Mouse (Mus musculus): ENCODE data around the gene Nsun2. TPM values are rescaled to one million over a fixed set of nuclear protein-coding genes. Genes with fewer than 3 reads are reported as not detected.
A peak's percentile ranks its signal among the peaks of the same experiment; 100 is the strongest.

Nsun2 gene
- polyA plus RNA-seq, 1 experiment from 2014 or later, result 73.5 TPM

- Histone ChIP-seq H3K36me3 (ENCODE audit: control insufficient read depth, insufficient read depth, low read length) (no peaks in the 10 kb centered on the region), H3K4me2 (ENCODE audit: low read depth, low read length) (no peak overlapping the region), H3K9me3 (ENCODE audit: control insufficient read depth, low read length) (no peaks in the 10 kb centered on the region), H3K9ac (replicated peaks; ENCODE audit: low read depth, low read length) (no peak overlapping the region), H3K27ac (ENCODE audit: low read depth, low read length) (no peak overlapping the region), H3K27me3 (ENCODE audit: control insufficient read depth, insufficient read depth, low read length) (no peaks in the 10 kb centered on the region), H3K4me3 (ENCODE audit: low read depth, low read length) (no peak overlapping the region), H3K4me1 (ENCODE audit: control insufficient read depth, insufficient read depth, low read length) (0 out of 2 replicates have a peak, but pooled peaks cover 3% of the 10 kb centered on the region)
- ATAC-seq (ENCODE audit: low read depth), result no peak
- 20% methylated on average over 8 of the region's 8 CpGs for WGBS
Measured at GRCm38 (mm10) chr13:69555045-69555444, 21.5 kb downstream of the Nsun2 start.

- Histone ChIP-seq H3K27ac (ENCODE audit: low read depth, low read length) (no peak overlapping the region), H3K4me2 (ENCODE audit: low read depth, low read length) (no peak overlapping the region), H3K9ac (replicated peaks; ENCODE audit: low read depth, low read length) (no peak overlapping the region), H3K9me3 (ENCODE audit: control insufficient read depth, low read length) (no peaks in the 10 kb centered on the region), H3K4me3 (ENCODE audit: low read depth, low read length) (no peak overlapping the region), H3K27me3 (ENCODE audit: control insufficient read depth, insufficient read depth, low read length) (no peaks in the 10 kb centered on the region), H3K36me3 (ENCODE audit: control insufficient read depth, insufficient read depth, low read length) (no peaks in the 10 kb centered on the region), H3K4me1 (ENCODE audit: control insufficient read depth, insufficient read depth, low read length) (0 out of 2 replicates have a peak, but pooled peaks cover 3% of the 10 kb centered on the region)
- no peak for ATAC-seq (ENCODE audit: low read depth)
- WGBS, result 86% methylated on average over 6 of the region's 6 CpGs
Measured at GRCm38 (mm10) chr13:69555957-69556482, 22.5 kb downstream of the Nsun2 start.

GRCm38 (mm10) chr13:69556728-69557127 lies 23.2 kb downstream of the Nsun2 start:
- Histone ChIP-seq H3K36me3 (ENCODE audit: control insufficient read depth, insufficient read depth, low read length) (no peaks in the 10 kb centered on the region), H3K4me1 (ENCODE audit: control insufficient read depth, insufficient read depth, low read length) (0 out of 2 replicates have a peak, but pooled peaks cover 3% of the 10 kb centered on the region), H3K27ac (ENCODE audit: low read depth, low read length) (no peak overlapping the region), H3K9ac (replicated peaks; ENCODE audit: low read depth, low read length) (no peak overlapping the region), H3K9me3 (ENCODE audit: control insufficient read depth, low read length) (no peaks in the 10 kb centered on the region), H3K4me3 (ENCODE audit: low read depth, low read length) (no peak overlapping the region), H3K27me3 (ENCODE audit: control insufficient read depth, insufficient read depth, low read length) (no peaks in the 10 kb centered on the region), H3K4me2 (ENCODE audit: low read depth, low read length) (no peak overlapping the region)
- no peak for ATAC-seq (ENCODE audit: low read depth)

GRCm38 (mm10) chr13:69558098-69558660 lies 24.6 kb downstream of the Nsun2 start:
- Histone ChIP-seq H3K4me1 (ENCODE audit: control insufficient read depth, insufficient read depth, low read length) (0 out of 2 replicates have a peak, but pooled peaks cover 3% of the 10 kb centered on the region), H3K36me3 (ENCODE audit: control insufficient read depth, insufficient read depth, low read length) (no peaks in the 10 kb centered on the region), H3K9ac (replicated peaks; ENCODE audit: low read depth, low read length) (no peak overlapping the region), H3K4me3 (ENCODE audit: low read depth, low read length) (no peak overlapping the region), H3K9me3 (ENCODE audit: control insufficient read depth, low read length) (no peaks in the 10 kb centered on the region), H3K27ac (ENCODE audit: low read depth, low read length) (no peak overlapping the region), H3K4me2 (ENCODE audit: low read depth, low read length) (no peak overlapping the region), H3K27me3 (ENCODE audit: control insufficient read depth, insufficient read depth, low read length) (no peaks in the 10 kb centered on the region)
- 68% methylated on average over 6 of the region's 6 CpGs for WGBS
- 0 out of 2 replicates have a peak, but pooled peaks have one; percentile 28 for ATAC-seq (ENCODE audit: low read depth)

GRCm38 (mm10) chr13:69559291-69559961 lies 25.9 kb downstream of the Nsun2 start:
- 0 out of 2 replicates have a peak, but pooled peaks cover 3% of the 10 kb centered on the region for H3K4me1 ChIP-seq (ENCODE audit: control insufficient read depth, insufficient read depth, low read length)
- ATAC-seq (ENCODE audit: low read depth), result 0 out of 2 replicates have a peak, but pooled peaks have one; percentile 42
- H3K9ac ChIP-seq (replicated peaks; ENCODE audit: low read depth, low read length), result no peak overlapping the region
- WGBS, result 28% methylated on average over 13 of the region's 13 CpGs
- no peaks in the 10 kb centered on the region for H3K9me3 ChIP-seq (ENCODE audit: control insufficient read depth, low read length)
- H3K27me3 ChIP-seq (ENCODE audit: control insufficient read depth, insufficient read depth, low read length), result no peaks in the 10 kb centered on the region
- H3K4me3 ChIP-seq (ENCODE audit: low read depth, low read length), result no peak overlapping the region
- no peak overlapping the region for H3K4me2 ChIP-seq (ENCODE audit: low read depth, low read length)
- H3K27ac ChIP-seq (ENCODE audit: low read depth, low read length), result no peak overlapping the region
- H3K36me3 ChIP-seq (ENCODE audit: control insufficient read depth, insufficient read depth, low read length), result no peaks in the 10 kb centered on the region

- H3K9ac ChIP-seq (replicated peaks; ENCODE audit: low read depth, low read length), result no peak overlapping the region
- H3K4me3 ChIP-seq (ENCODE audit: low read depth, low read length), result no peak overlapping the region
- H3K4me2 ChIP-seq (ENCODE audit: low read depth, low read length), result no peak overlapping the region
- no peak for ATAC-seq (ENCODE audit: low read depth)
- H3K27ac ChIP-seq (ENCODE audit: low read depth, low read length), result no peak overlapping the region
- no peaks in the 10 kb centered on the region for H3K9me3 ChIP-seq (ENCODE audit: control insufficient read depth, low read length)
- no peaks in the 10 kb centered on the region for H3K36me3 ChIP-seq (ENCODE audit: control insufficient read depth, insufficient read depth, low read length)
- no peaks in the 10 kb centered on the region for H3K27me3 ChIP-seq (ENCODE audit: control insufficient read depth, insufficient read depth, low read length)
- 81% methylated on average over 9 of the region's 9 CpGs for WGBS
- H3K4me1 ChIP-seq (ENCODE audit: control insufficient read depth, insufficient read depth, low read length), result no peaks in the 10 kb centered on the region
Measured at GRCm38 (mm10) chr13:69562004-69562403, 28.5 kb downstream of the Nsun2 start.

- WGBS, result 79% methylated on average over 12 of the region's 12 CpGs
- H3K4me1 ChIP-seq (ENCODE audit: control insufficient read depth, insufficient read depth, low read length), result no peaks in the 10 kb centered on the region
Measured at GRCm38 (mm10) chr13:69562654-69563574, 29.4 kb downstream of the Nsun2 start.

GRCm38 (mm10) chr13:69563905-69564304 lies 30.4 kb downstream of the Nsun2 start:
- no peaks in the 10 kb centered on the region for H3K27me3 ChIP-seq (ENCODE audit: control insufficient read depth, insufficient read depth, low read length)
- H3K4me3 ChIP-seq (ENCODE audit: low read depth, low read length), result no peak overlapping the region
- H3K4me2 ChIP-seq (ENCODE audit: low read depth, low read length), result no peak overlapping the region
- WGBS, result 85% methylated on average over 3 of the region's 3 CpGs
- H3K36me3 ChIP-seq (ENCODE audit: control insufficient read depth, insufficient read depth, low read length), result no peaks in the 10 kb centered on the region
- H3K4me1 ChIP-seq (ENCODE audit: control insufficient read depth, insufficient read depth, low read length), result no peaks in the 10 kb centered on the region
- no peak overlapping the region for H3K27ac ChIP-seq (ENCODE audit: low read depth, low read length)
- no peak for ATAC-seq (ENCODE audit: low read depth)
- no peak overlapping the region for H3K9ac ChIP-seq (replicated peaks; ENCODE audit: low read depth, low read length)
- no peaks in the 10 kb centered on the region for H3K9me3 ChIP-seq (ENCODE audit: control insufficient read depth, low read length)

More at GRCm38 (mm10) chr13:69562654-69563574, 29.4 kb downstream of the Nsun2 start:
- no peak overlapping the region for H3K4me3 ChIP-seq (ENCODE audit: low read depth, low read length)
- ATAC-seq (ENCODE audit: low read depth), result no peak
- no peaks in the 10 kb centered on the region for H3K27me3 ChIP-seq (ENCODE audit: control insufficient read depth, insufficient read depth, low read length)
- H3K9me3 ChIP-seq (ENCODE audit: control insufficient read depth, low read length), result no peaks in the 10 kb centered on the region
- no peaks in the 10 kb centered on the region for H3K36me3 ChIP-seq (ENCODE audit: control insufficient read depth, insufficient read depth, low read length)
- no peak overlapping the region for H3K27ac ChIP-seq (ENCODE audit: low read depth, low read length)
- H3K9ac ChIP-seq (replicated peaks; ENCODE audit: low read depth, low read length), result no peak overlapping the region
- H3K4me2 ChIP-seq (ENCODE audit: low read depth, low read length), result no peak overlapping the region
